Mouse (Mus musculus): ENCODE measurements around the gene Ttc17.

Ttc17 gene

GRCm38 (mm10) chr2:94378678-94379077 lies 27.8 kb downstream of the Ttc17 start:
- no peak for DNase-seq

GRCm38 (mm10) chr2:94371093-94371492 lies 35.4 kb downstream of the Ttc17 start:
- DNase-seq: peak; percentile 37

GRCm38 (mm10) chr2:94363821-94364220 lies 42.7 kb downstream of the Ttc17 start:
- no peak for DNase-seq

GRCm38 (mm10) chr2:94360398-94360973 lies 46.0 kb downstream of the Ttc17 start:
- no peak for DNase-seq

- DNase-seq: peak; percentile 39
These were observed 58.3 kb downstream of the Ttc17 start for GRCm38 (mm10) chr2:94348165-94348591.

GRCm38 (mm10) chr2:94346746-94347145 lies 59.7 kb downstream of the Ttc17 start:
- peak; percentile 48 for DNase-seq

- no peak for DNase-seq
These were observed 61.9 kb downstream of the Ttc17 start for GRCm38 (mm10) chr2:94344624-94345023.

- DNase-seq: no peak
These were observed 62.9 kb downstream of the Ttc17 start for GRCm38 (mm10) chr2:94343290-94344285.

GRCm38 (mm10) chr2:94340769-94341168 lies 65.7 kb downstream of the Ttc17 start:
- peak; percentile 42 for DNase-seq

GRCm38 (mm10) chr2:94339495-94339894 lies 67.0 kb downstream of the Ttc17 start:
- DNase-seq: no peak

GRCm38 (mm10) chr2:94336336-94336735 lies 70.2 kb downstream of the Ttc17 start:
- DNase-seq: no peak

- no peak for DNase-seq
These were observed 71.8 kb downstream of the Ttc17 start for GRCm38 (mm10) chr2:94334742-94335046.

GRCm38 (mm10) chr2:94333841-94334741 lies 72.4 kb downstream of the Ttc17 start:
- peak; percentile 26 for DNase-seq

GRCm38 (mm10) chr2:94333086-94333485 lies 73.4 kb downstream of the Ttc17 start:
- no peak for DNase-seq

GRCm38 (mm10) chr2:94329336-94329735 lies 77.2 kb downstream of the Ttc17 start:
- DNase-seq: no peak

- no peak for DNase-seq
These were observed 78.7 kb downstream of the Ttc17 start for GRCm38 (mm10) chr2:94327836-94328235.

GRCm38 (mm10) chr2:94319780-94320179 lies 86.7 kb downstream of the Ttc17 start:
- no peak for DNase-seq

- no peak for DNase-seq
These were observed 90.0 kb downstream of the Ttc17 start for GRCm38 (mm10) chr2:94316526-94316925.

- DNase-seq: no peak
These were observed 102.5 kb downstream of the Ttc17 start for GRCm38 (mm10) chr2:94303984-94304383.

GRCm38 (mm10) chr2:94302393-94302792 lies 104.1 kb downstream of the Ttc17 start:
- no peak for DNase-seq

GRCm38 (mm10) chr2:94301749-94302148 lies 104.7 kb downstream of the Ttc17 start:
- no peak for DNase-seq

- DNase-seq: no peak
These were observed 109.0 kb downstream of the Ttc17 start for GRCm38 (mm10) chr2:94297467-94297866.

- peak; percentile 73 for DNase-seq
These were observed 116.0 kb downstream of the Ttc17 start for GRCm38 (mm10) chr2:94290483-94290882.
